Mouse (Mus musculus): ENCODE data around the gene Tlx3.

DNA sequence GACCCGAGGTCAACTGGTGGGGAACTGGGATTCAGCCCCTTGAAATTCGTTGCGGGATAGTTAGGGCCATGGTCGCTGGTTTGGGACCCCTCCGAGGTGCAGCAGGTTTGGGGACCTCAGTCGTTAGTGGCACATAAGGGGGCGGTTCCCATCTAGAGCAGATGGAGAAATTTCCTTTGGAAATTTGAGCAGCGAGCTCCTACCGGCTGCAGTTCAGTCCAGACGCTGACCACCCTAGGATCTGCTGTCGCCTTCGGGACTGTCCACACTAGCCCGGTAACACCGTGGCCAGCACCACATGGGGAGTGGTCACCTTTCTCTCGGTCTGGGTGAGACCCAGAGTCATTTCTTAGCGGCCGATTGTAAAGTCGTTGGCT, 928 bp upstream of the Tlx3 start:
- TF ChIP-seq CTCF (IDR thresholded peaks at IDR 0.05; ENCODE audit: low read depth), result no peak
- no peak for TF ChIP-seq EP300 (IDR thresholded peaks at IDR 0.05; ENCODE audit: low read depth)

Measured in liver, embryonic 14.5 days (tissue).